Mouse (Mus musculus): Measurements from ENCODE around the gene Igsf21.
A peak's percentile ranks its signal among the peaks of the same experiment; 100 is the strongest.

Igsf21 gene

DNA sequence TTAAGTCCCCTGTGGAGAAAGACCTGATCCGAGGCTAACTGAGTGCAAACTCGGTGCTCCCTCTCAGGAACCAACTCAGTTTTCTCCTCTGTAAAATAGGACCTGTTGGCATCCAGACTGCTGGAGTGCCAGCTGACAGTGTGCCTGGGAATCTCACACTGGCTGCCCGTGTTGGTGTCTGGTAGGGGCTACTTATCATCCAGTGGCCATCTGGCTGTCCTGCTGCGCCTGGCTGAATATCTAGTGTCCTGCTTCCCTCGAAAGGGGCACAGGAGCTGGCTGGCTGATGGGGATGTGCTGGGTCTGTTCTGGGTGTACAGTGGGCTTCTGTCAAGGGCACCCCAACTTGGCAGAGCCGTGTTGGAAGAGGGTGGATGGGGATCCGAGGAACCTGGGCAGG is 193.5 kb downstream of the Igsf21 start:
- no peak for DNase-seq (ENCODE audit: low read depth, low spot score)

DNA sequence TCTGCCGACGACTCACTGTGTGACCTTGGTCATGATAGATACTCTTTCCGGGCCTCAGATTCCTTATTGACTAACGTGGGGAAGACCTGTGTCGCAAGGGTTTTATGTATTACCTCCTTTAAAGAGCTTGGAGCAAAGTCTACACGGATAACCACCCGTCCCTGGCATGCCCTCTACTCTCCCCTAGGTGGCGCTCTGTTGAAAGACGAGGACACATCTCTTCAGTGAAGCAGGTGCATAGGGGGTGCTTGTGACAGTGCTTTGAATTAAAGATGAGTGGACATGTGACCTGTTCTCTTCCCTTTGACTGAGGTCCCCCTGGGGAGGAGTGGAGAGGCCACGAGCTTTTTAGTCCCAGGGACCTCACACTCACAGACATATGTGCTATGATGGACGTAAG is 194.0 kb downstream of the Igsf21 start:
- no peak for DNase-seq (ENCODE audit: low read depth, low spot score)

DNA sequence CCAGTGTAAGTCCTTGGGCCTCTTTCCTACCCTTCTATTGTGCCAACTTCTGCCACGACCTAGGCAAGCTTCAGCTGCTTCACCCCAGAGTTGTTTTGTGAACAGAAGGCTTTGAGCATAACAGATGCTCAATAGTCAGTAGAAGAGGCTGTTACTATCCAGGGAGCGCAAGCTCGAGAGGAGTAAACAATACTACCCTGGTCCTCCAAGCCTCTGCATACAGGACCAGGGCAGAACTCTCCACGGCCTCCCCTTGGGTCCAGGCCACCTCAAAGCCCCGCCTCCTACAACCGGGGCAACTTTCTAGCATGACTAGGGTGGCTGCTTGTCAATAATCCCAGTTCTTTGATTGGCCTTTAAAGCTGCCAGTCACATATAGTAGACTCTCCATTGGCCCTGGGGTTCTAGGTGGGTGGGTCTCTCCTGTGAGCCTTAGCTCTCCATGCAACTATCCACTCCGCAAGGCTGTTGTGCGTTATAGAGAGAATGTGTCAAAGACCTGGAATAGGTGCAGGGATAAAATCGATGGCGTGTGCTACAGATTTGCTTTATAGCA is 198.7 kb downstream of the Igsf21 start:
- no peak for DNase-seq (ENCODE audit: low read depth, low spot score)

DNA sequence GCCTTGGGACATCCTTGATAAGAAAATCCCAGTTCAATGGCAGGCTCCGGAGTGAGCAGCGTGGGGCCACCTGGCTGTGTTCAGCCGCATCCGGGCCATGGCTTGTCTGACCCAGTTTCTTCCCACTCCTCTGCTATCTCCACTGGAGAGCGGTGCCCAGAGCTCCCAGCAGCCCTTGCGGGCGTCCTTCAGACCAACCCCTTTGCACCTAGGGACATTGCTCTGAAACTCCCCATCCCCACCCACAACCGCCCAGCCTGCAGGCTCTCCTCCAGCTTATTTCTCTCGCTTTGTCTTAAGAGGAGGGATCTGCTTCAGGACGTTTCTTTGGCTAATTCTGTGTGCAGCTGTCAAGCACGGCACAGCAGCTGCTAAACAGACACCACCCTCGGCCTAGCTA is 202.6 kb downstream of the Igsf21 start:
- no peak for DNase-seq (ENCODE audit: low read depth, low spot score)

DNA sequence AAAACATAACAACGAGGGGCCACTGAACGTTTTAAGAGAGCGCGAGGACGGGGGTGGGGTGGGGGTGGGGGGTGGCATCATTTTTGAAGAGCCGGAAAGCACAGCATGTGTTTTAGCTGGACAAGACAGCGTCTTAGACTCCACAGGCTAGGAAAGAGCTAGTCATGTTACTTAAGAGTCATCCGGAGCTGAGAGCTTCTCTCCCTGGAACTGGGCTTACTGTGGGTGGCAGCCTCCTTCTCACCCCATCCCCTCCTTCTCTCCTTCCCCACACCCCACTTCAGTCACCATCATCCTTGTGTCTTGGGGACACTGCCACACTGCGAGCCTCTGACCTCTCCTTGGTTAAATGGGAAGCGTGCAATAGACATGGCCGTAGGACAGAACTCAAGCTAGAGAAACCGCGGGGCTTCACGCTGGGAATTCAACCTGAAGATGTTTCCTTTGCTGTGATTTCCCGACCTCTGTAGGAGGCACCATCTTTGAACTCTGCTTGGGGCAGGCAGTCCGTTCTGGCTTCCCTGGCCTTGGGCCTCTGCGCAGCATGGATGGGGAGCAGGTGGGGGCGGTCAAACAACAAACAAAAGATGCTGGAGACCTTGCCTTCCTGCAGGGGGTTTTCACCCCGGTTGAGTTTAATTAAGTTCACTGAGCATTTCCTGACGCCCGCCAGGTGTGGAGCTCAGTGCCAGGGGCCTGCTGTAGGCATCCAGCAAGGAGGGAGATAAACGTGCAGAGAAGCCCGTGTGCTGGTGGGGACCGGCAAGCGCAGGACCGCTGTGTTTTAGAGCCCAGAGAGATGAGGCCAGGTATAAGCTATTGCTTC is 207.8 kb downstream of the Igsf21 start:
- DNase-seq (ENCODE audit: low read depth, low spot score): no peak

DNA sequence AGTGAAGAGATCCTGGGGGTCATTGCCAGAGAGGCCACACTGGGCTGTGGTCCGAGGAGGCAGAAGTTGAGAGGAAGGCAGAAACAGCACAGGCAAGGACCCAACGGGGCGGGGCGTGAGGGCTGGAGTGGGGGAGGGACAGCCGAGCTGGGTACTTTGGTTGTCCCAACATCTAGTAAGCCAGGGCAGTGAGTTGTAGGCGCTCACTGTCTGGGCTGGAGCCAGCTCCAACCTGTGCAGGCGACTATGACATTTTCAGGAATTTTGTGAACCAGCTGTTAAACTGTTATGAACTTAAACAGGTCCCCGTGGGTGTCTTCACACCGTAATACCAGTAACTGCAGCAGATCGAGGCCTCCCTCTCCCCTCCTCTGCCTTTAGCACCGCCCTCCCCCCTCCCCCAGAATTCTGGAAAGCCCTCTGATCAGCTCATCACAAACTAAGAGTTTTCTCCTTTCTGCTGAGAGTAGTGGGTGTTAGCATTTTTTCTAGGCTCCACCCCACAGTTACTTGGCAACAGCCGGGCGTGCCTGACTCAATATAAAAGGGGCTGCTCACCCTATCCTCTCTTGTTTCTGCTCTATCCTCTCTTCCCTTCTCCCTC is 208.7 kb downstream of the Igsf21 start:
- DNase-seq (ENCODE audit: low read depth, low spot score): no peak

DNA sequence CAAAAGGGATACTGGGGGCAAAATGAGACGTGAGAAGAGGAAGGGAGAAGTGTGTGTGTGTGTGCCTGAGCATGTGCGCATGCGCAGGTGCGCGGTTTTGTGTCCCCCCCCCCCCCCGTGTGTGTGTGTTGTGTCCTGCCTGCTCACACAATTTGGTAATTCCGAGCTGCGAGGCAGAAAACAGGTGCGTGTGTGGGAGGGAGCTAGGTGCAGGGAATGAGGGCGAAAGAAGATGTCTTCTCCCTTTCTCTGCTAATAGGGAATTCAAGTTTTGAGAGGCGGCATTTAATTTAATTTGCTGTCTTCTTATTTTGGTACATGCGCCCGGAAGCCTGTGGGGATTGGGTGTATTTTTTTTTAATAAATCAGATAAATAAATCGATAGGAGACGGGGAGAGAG is 211.4 kb downstream of the Igsf21 start:
- DNase-seq (ENCODE audit: low read depth, low spot score): no peak

DNA sequence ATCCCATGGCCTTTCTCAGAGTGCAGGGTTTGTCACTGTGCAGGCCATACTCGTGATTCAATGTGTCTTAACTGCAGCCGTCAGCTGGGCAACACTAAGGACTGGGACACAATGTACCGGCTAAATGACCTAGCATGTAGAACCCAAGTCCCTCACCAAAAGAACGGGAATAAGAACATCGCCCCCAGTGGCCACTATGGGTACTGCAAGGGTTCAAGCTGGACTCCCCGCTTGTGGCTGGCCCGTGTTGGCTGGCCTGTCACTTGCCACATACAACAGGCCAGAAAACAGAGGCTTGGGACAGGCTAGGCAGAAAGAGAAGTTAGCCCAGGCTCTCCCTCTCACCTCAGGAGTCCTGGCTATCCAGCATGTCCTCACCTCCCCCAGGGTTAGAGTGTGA is 213.2 kb downstream of the Igsf21 start:
- peak; percentile 31 for DNase-seq (ENCODE audit: low read depth, low spot score)

DNA sequence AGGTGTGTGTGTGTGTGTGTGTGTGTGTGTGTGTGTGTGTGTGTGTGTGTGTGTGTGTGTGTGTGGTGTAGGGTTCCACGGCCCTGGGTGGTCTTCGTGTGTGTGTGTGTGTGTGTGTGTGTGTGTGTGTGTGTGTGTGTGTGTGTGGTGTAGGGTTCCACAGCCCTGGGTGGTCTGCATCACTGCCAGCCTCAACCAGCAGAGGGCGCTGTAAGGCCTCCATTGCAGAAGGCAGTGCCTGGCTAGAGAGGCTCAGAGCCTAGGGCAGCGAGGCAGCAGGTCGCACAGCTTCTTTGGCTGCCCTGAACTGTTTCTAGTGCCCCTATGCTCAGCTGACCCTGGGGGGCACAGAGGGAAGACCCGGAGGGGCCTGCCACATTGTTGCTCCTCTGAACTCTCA is 216.2 kb downstream of the Igsf21 start:
- peak; percentile 4 for DNase-seq (ENCODE audit: low read depth, low spot score)

DNA sequence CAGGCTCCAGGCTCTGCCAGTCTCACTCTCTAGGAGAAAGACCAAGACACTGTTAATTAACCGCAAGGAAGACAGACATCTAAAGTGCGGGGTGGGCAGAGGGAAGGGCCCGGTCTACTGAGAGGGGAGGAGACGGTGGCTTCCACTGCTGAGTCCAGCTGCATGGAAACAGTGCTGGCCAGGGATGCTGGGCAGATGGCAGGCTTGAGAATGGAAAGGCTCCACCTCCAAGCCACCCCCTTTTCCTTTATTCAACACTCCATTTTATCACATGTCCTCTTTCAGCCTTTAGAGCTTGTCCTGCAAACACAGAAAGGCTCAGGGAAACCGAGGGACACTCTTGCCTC is 216.6 kb downstream of the Igsf21 start:
- DNase-seq (ENCODE audit: low read depth, low spot score): no peak

DNA sequence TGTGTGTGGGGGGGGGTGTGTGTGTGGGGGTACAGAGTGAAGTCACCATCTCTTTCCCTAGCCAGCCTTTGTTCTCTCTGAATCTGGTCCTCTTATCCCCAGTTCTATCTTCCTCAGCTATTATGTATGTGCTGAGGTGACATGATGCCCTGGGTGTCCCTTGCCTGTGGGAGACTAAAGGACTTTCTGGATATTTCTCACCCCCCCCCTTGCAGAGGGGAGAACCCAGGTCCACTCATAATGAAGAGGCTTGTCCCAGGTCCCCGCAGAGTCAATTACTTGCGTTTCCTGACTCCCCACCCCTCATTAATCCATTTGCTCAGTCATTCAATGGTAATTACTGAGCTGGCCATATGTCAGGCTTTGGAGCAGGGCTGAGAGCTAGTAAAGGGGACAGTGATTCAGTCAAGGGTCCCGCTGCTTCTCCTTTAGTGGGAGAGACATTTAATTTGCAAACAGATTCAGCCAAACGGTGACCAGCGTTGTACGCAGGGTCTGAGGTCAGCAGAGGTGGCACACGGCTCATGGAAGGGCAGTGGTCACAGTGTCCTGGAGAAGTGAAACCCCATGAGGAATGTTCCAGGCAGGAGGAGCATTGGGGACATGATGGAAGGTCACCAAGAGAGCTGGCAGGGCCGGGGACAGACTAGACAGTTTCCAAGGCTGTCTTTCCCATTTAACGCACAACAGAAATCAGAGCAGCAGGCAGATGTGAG is 217.1 kb downstream of the Igsf21 start:
- no peak for DNase-seq (ENCODE audit: low read depth, low spot score)

DNA sequence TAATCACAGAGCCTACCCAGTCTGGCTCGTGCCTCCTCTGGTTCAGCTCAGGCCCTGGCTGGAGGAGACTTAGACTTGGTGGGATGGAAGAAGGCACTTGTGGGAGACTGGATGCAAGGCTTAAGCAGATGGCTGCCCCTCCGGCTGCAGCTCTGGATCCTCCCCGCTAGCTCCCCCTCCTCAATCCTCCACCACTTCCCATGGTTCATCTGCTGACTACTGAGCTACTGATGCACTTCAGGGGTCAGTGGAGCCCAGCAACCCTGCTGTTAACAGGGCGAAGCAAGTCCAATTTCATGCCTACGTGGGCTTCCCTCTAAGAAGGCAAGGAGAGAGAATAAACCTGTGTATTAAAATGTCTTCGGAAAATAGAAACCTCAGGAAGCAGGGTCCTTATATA is 222.8 kb downstream of the Igsf21 start:
- no peak for DNase-seq (ENCODE audit: low read depth, low spot score)

DNA sequence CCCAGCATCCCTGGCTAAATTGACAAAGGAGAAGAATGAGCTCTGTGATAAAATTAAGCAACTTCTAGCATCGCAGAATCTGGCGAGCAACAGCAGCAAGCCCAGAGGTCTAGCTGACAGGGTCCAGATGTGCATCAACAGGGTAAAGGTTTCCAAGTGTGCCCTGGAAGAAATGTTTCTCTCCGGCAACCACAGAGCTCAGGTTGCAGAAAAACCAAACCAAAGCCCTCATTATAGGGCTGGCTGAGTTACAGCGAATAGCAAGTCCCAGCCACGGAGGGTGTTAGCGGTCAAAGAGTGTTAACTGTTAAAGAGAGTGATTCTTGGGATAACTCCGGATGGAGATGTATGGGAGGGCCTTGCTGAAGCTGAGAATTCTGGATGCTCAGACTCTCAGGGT is 230.7 kb downstream of the Igsf21 start:
- no peak for DNase-seq (ENCODE audit: low read depth, low spot score)

DNA sequence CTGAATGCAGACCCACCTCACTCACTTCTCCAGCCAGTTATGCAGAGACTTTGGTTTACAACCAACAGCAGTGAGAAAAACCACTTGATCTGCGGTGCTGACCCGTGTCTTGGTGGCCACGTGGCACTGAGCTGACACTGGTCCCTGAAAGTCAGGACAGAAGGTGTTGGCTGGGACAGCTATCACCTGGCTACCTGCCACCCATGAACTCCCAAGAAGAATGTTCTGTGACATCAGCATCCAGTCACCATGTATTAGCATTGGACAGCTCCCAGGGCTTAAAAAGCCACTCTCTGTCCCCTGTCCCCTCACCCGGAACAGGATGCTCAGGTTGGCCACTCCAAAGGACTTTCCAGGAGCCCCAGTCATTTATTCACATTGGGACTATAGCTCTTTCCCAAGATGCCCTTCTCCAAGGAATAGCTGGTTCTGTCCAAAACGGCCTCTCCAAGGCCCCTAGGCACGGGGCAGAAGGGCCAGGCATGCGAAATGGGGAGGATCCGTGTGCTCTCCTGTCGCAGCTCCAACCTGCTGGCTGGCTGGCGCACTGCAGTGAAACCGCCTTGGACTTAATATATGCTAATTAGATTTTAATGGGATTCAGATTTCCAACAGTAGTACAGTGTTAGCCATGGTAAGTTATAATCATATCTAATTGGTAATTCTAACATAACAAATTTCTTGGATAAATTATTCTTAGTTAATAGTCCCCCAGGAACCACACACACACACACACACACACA is 235.7 kb downstream of the Igsf21 start:
- DNase-seq (ENCODE audit: low read depth, low spot score): no peak

DNA sequence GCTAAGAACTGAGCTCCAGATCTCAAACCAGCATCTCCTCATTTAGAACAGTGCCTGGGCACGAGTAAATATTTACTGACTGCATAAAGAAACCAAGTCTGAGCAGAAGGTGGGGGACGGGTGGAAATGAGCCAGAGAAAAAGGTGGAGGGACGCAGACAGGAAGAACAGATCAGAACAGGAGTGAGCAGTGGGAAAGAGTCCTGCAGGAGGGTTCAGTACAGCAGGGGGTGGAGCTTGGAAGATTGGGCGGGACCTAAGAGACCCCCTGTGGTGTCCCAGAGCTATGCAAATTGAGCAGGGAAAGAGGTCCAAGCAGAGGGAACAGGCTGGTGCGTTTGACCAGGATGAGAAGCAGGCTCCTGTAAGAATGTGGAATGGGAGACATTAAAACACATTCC is 241.7 kb downstream of the Igsf21 start:
- no peak for DNase-seq (ENCODE audit: low read depth, low spot score)

DNA sequence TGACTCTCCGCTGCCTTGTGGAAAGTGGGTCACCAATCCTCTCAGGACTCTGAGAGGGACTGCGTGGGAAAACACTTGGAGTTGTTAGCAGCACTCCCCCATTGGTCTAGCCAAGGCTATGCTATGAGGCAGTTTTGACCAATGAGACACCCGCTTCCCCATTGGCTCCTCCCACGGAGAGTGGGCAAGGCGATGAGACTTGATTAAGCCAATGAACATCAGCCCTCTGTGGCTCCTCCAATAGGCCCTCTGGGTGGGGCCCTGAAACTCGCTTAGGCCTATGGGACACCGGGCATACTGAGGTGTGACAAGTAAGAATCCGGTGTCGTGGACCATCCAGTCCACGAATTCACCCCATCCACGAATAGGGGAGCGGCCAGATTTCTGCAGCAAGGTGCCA is 242.4 kb downstream of the Igsf21 start:
- no peak for DNase-seq (ENCODE audit: low read depth, low spot score)

DNA sequence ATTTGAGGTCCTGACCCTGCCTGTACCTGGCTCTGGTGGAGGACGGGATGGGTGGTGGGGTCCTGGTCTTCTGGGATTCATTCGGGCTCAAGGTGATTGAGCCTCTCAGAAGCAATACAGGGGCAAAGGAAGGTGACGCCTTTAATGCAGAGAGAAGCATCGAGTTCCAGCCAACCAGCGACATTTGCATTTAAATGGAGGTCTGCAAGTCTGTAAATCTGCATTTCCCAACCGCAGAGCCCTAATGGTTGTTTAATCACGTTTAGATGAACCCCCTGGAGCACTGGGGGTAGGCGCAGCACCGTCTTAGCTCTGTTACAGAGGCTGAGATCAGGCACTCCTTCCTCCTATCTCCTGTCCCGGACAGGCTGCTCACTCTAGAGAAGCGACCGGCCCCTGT is 244.5 kb downstream of the Igsf21 start:
- no peak for DNase-seq (ENCODE audit: low read depth, low spot score)

DNA sequence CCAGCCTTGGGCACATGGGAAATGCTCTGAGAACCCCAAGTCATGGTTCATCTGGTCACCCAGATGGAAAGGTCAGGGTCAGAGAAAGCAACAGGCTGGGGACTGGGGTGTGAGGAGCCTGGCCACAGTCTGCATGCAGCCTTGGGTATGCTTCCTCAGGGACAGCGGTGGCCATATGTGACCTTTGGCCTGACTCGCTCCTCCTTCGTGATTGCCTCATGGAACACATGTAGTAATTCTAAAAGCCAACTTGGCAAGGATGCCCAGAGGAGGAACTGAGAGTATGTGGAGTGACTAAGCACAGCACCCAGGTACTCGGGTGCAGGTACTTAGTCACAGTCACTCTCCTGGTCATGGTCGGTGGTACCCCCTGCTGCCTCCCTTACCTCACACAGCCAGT is 245.7 kb downstream of the Igsf21 start:
- no peak for DNase-seq (ENCODE audit: low read depth, low spot score)

DNA sequence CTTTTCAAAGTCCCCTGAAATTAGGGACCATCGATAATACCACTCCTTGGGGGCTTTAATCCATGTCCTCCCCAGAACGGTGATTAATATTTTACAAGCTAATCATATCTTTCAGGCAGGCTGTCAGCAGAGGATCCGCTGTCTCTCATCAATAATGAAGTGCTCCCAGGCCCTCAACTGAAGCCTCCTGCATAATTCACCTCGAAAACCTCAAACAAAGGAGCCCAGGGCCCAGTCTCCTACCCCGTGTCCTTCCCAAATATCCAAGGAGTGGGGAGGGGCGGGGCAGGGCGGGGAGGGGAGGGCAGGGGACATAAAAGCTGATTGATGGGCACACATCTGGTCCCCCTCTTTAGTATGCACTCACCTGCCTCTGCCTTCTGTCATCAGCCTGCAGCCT is 247.6 kb downstream of the Igsf21 start:
- no peak for DNase-seq (ENCODE audit: low read depth, low spot score)

DNA sequence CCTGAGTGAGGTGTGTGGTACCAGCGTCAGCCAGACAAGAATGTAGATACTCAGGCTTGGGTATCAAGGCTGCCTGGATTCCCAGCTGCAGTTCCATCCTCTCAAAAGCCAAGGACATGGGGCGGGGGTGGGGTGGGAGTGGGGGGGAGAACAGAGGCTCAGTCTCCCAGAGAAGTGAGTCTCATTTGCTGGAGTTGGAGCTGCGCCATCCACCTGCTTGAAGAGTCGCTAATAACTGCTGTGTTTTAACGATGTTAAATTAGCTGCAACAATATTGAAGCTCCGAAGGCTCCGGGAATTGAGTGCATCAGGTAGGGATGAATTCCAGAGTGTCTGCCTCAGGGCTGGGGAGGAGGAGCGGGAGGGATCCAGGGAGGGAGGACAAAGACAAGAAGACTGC is 250.9 kb downstream of the Igsf21 start:
- DNase-seq (ENCODE audit: low read depth, low spot score): no peak

DNA sequence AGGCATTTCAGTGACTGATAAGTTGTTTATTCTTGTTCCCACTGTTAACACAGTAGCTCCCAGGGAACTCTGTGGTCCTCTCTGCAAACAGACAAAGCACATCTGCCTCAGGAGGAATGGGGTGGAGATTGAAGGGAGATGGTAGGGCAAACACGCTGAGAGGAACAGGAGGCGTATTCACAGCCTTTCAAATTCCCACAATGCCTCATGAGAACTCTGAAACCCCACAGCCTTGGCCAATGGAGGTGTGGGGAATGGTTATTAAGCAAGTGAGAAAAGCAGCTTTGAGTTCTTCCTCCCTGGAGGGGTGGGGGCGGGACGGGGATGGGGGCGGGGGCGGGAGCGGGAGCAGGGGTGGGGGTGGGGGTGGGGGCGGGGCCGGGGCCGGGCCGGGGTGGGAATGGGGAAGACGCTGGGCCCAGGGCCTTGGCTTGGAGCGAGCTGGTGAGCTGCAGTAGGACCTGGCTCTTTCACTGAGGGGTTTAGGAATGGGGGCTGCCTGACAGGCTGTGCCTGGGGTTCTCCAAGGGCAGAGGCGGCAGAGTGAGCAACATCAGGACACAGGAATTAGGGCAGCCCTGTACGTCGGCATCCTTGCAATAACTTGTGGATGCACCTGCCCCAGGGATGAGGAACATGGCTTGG is 253.4 kb downstream of the Igsf21 start:
- no peak for DNase-seq (ENCODE audit: low read depth, low spot score)

DNA sequence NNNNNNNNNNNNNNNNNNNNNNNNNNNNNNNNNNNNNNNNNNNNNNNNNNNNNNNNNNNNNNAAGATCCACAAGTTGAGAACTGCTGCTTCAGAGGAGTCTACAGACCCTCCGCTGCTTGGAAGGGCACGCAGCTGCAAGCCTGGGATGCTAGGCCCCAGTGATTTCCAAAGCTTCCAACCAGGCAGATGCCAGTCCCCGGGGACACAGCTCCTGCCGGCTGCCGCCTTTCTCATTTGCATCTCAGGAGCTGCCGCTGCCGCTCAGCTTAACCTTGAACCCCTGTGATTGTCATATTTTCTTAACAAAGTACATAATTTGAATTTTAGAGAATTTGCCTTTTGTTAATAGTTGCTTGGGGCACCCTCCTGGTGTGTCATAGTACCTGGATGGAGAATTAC is 259.7 kb downstream of the Igsf21 start:
- DNase-seq (ENCODE audit: low read depth, low spot score): no peak

All from CD4-positive, CD25-positive, alpha-beta regulatory T cell, adult 2 months (primary cell).